Mouse (Mus musculus) hindbrain, embryonic 16.5 days (tissue): ENCODE results near the gene Ldhc. TPM values are rescaled to one million over a fixed set of nuclear protein-coding genes. Genes with fewer than 3 reads are reported as not detected.
A peak's percentile ranks its signal among the peaks of the same experiment; 100 is the strongest.

Experiments
- ATAC-seq: fragments of 200-750 bp; cut with Nextera tagmentation; 2 replicates; pipeline ENCODE4 v1.8.0; 2017; ENCODE audit warnings: moderate TSS enrichment, moderate library complexity
- H3K27ac ChIP-seq: fragments of 300-500 bp; sonication (generic); 2 replicates; pipeline ENCODE4 v1.5.1; 2014; ENCODE audit warnings: low read depth, mild to moderate bottlenecking, control low read depth, low read length, moderate library complexity
- H3K27me3 ChIP-seq: fragments of 300-500 bp; sonication (generic); replicated peaks from 2 replicates; pipeline ENCODE4 v1.6.1; 2014; ENCODE audit warnings: low read length; ENCODE audit not compliant: control insufficient read depth, insufficient read depth
- H3K36me3 ChIP-seq: fragments of 300-500 bp; sonication (generic); 2 replicates; pipeline ENCODE4 v1.6.1; 2014; ENCODE audit warnings: mild to moderate bottlenecking, low read length, moderate library complexity, mixed read lengths; ENCODE audit not compliant: control insufficient read depth, insufficient read depth
- H3K4me1 ChIP-seq: fragments of 300-500 bp; sonication (generic); 2 replicates; pipeline ENCODE4 v1.6.1; 2014; ENCODE audit warnings: low read depth, low read length; ENCODE audit not compliant: control insufficient read depth, insufficient read depth
- H3K4me2 ChIP-seq: fragments of 300-500 bp; sonication (generic); 2 replicates; pipeline ENCODE4 v1.6.1; 2014; ENCODE audit warnings: mild to moderate bottlenecking, low read length, control low read depth, moderate library complexity
- H3K4me3 ChIP-seq: fragments of 300-500 bp; sonication (generic); 2 replicates; pipeline ENCODE4 v1.5.1; 2014; ENCODE audit warnings: mild to moderate bottlenecking, low read length, control low read depth, moderate library complexity
- H3K9ac ChIP-seq: fragments of 300-500 bp; sonication (generic); 2 replicates; pipeline ENCODE4 v1.6.1; 2014; ENCODE audit warnings: low read depth, mild to moderate bottlenecking, control low read depth, low read length, moderate library complexity
- H3K9me3 ChIP-seq: fragments of 300-500 bp; sonication (generic); 2 replicates; pipeline ENCODE4 v1.6.1; 2014; ENCODE audit warnings: mild to moderate bottlenecking, low read length, moderate library complexity; ENCODE audit not compliant: control insufficient read depth
- WGBS: fragments of 180-500 bp; shearing (Covaris S2); extraction: QIAGEN DNeasy Blood & Tissue Kit; methylation state at CpG from one replicate; pipeline ENCODE4 v1.1.7; 2014; 5-methylcytosine and 5-hydroxymethylcytosine counted together
- polyA plus RNA-seq: library from polyadenylated mRNA; unstranded; fragments of >200 nt; fragmentation: Nextera tagmentation; extraction: Ambion mirVana; gene quantifications from 2 replicates; pipeline ENCODE4 v1.2.1, GENCODE M21; 2015

Gene Ldhc
- polyA plus RNA-seq, 1 experiment from 2014 or later = 0.25 TPM

- peak overlapping the region; percentile 77 for H3K4me2 ChIP-seq
- no peak for ATAC-seq
- 18% methylated on average over 13 of the region's 13 CpGs for WGBS
- no peaks in the 10 kb centered on the region for H3K9me3 ChIP-seq
- H3K27me3 ChIP-seq = no peaks in the 10 kb centered on the region
- H3K4me3 ChIP-seq = peak overlapping the region; percentile 98
- no peak overlapping the region; the same call in 1 of the 2 replicates for H3K27ac ChIP-seq
- H3K9ac ChIP-seq = peak overlapping the region; percentile 55
- H3K36me3 ChIP-seq = no peaks in the 10 kb centered on the region
- peaks cover 17% of the 10 kb centered on the region for H3K4me1 ChIP-seq
Observed at GRCm38 (mm10) chr7:46918678-46919371, 57.8 kb downstream of the Ldhc start.

- Histone ChIP-seq H3K9me3 (no peaks in the 10 kb centered on the region), H3K4me3 (peak within 1 kb of the TSS; percentile 98), H3K9ac (peak within 1 kb of the TSS; percentile 91), H3K4me2 (peak within 1 kb of the TSS; percentile 77), H3K36me3 (no peaks in the 10 kb centered on the region), H3K27ac (peak within 1 kb of the TSS; percentile 91), H3K27me3 (no peaks in the 10 kb centered on the region), H3K4me1 (peaks cover 17% of the 10 kb centered on the region)
- peak; percentile 97 for ATAC-seq
- under 1% methylated on average over 43 of the region's 75 CpGs for WGBS
Observed at GRCm38 (mm10) chr7:46919551-46920176, 58.7 kb downstream of the Ldhc start, which contains the start of gene Tsg101. Tsg101 (minus strand) TSS chr7:46919969.

GRCm38 (mm10) chr7:46922075-46922474 is 61.1 kb downstream of the Ldhc start:
- H3K27me3 ChIP-seq = no peaks in the 10 kb centered on the region
- WGBS = 67% methylated on average over 4 of the region's 4 CpGs
- H3K36me3 ChIP-seq = no peaks in the 10 kb centered on the region
- no peak overlapping the region for H3K4me2 ChIP-seq
- H3K4me1 ChIP-seq = peaks cover 17% of the 10 kb centered on the region
- no peaks in the 10 kb centered on the region for H3K9me3 ChIP-seq
- H3K27ac ChIP-seq = no peak overlapping the region
- H3K9ac ChIP-seq = no peak overlapping the region
- H3K4me3 ChIP-seq = no peak overlapping the region
- no peak for ATAC-seq

Other genes with a start within 250 kb of the Ldhc start
- 42.2 and 50.6 TPM in 2 replicates for gene Sergef, start 221.4 kb upstream of the Ldhc start, polyA plus RNA-seq
- gene Tph1, start 188.7 kb upstream of the Ldhc start, polyA plus RNA-seq = 0.61 and 1.2 TPM in 2 replicates
- 14.1 and 16.2 TPM in 2 replicates for gene Saal1, start 150.5 kb upstream of the Ldhc start, polyA plus RNA-seq
- gene Saa3, start 145.5 kb upstream of the Ldhc start, polyA plus RNA-seq = 0.19 and 0.20 TPM in 2 replicates
- not detected in 2 replicates for gene Saa4, start 128.6 kb upstream of the Ldhc start, polyA plus RNA-seq
- gene Saa1, start 118.2 kb upstream of the Ldhc start, polyA plus RNA-seq = 0.27 and 0.56 TPM in 2 replicates
- 0.57 and 0.58 TPM in 2 replicates for gene Saa2, start 109.4 kb upstream of the Ldhc start, polyA plus RNA-seq
- gene Hps5, start 65.1 kb upstream of the Ldhc start, polyA plus RNA-seq = 9.7 and 12.6 TPM in 2 replicates
- 41.0 and 41.2 TPM in 2 replicates for gene Gtf2h1, start 65.1 kb upstream of the Ldhc start, polyA plus RNA-seq
- gene Ldha, start 19.7 kb upstream of the Ldhc start, polyA plus RNA-seq = 894 and 950 TPM in 2 replicates
- gene Tsg101, start 58.8 kb downstream of the Ldhc start, polyA plus RNA-seq = 311 and 323 TPM in 2 replicates
- 4.7 and 5.0 TPM in 2 replicates for gene Uevld, start 97.3 kb downstream of the Ldhc start, polyA plus RNA-seq
- not detected in 2 replicates for gene Gm9999, start 122.4 kb downstream of the Ldhc start, polyA plus RNA-seq
- 7.4 and 8.0 TPM in 2 replicates for gene Spty2d1, start 147.2 kb downstream of the Ldhc start, polyA plus RNA-seq
- 25.9 and 27.3 TPM in 2 replicates for gene Tmem86a, start 189.4 kb downstream of the Ldhc start, polyA plus RNA-seq